Mouse (Mus musculus) olfactory bulb, adult 2 months (tissue): Measurements from ENCODE around the gene Rhoq.

ENCODE experiments used
- CTCF ChIP-seq: fragments of 200-500 bp; IDR thresholded peaks from 2 replicates; pipeline ENCODE4 v1.5.1; 2012; ENCODE audit warnings: low read depth, mild to moderate bottlenecking, low read length, moderate library complexity; ENCODE audit not compliant: insufficient read depth
- POLR2A ChIP-seq: fragments of 200-500 bp; IDR thresholded peaks from 2 replicates; pipeline ENCODE4 v1.6.1; 2012; ENCODE audit warnings: mild to moderate bottlenecking, low read depth, low read length, moderate library complexity; ENCODE audit not compliant: insufficient read depth

- no peak for TF ChIP-seq CTCF
- TF ChIP-seq POLR2A, result no peak
Observed at GRCm38 (mm10) chr17:86937497-86938155, 25.3 kb upstream of the Rhoq start.
